Mouse (Mus musculus) heart, postnatal 0 days (tissue): Measurements from ENCODE around the gene Usp10.

ENCODE experiments used
- CTCF ChIP-seq: IDR thresholded peaks from 2 replicates; pipeline ENCODE4 v1.5.1; 2016; ENCODE audit warnings: antibody characterized with exemption, control low read depth, low read depth
- EP300 ChIP-seq: IDR thresholded peaks from 2 replicates; pipeline ENCODE4 v1.6.1; 2016; ENCODE audit warnings: antibody characterized with exemption, low read depth

DNA sequence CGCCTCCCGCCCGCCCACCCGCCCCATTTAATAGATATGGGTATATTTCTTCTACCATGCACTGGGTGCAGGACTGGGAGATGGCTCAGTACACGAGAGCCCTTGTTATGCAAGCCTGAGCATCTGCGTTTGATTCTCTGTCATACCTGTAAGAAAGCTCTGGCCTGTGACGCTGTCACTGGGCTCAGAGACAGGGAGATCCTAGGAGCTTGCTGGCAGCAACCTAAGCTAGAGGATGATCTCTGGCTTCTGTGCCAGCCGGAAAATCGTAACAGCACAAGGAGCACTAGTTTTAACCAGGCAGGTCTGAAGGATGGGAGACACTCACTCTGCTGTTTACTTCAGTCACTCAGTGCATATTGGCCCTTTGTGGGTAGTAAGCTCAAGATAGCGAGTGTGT lies 33.5 kb downstream of the Usp10 start:
- TF ChIP-seq CTCF: no peak
- TF ChIP-seq EP300: no peak
